Mouse (Mus musculus) A20 (cell line): ENCODE results near the gene Lgr6.
"Not testable (repeated sequence)": the region's sequence is repeated elsewhere in the genome, so short reads cannot be mapped to it uniquely, and the experiment has no call there.

Source experiments
- DNase-seq: peaks from one replicate; pipeline ENCODE4 v3.0.0-alpha.2; 2011; ENCODE audit warnings: low read depth, low spot score

The Lgr6 gene

GRCm38 (mm10) chr1:135128986-135129385 is 23.9 kb upstream of the Lgr6 start:
- no peak for DNase-seq

- no peak for DNase-seq
These were observed 22.9 kb upstream of the Lgr6 start for GRCm38 (mm10) chr1:135128011-135128441.

GRCm38 (mm10) chr1:135126443-135127027 is 21.5 kb upstream of the Lgr6 start:
- DNase-seq: no peak

- DNase-seq: no peak
These were observed 20.9 kb upstream of the Lgr6 start for GRCm38 (mm10) chr1:135125990-135126389.

GRCm38 (mm10) chr1:135124573-135125363 is 19.7 kb upstream of the Lgr6 start:
- no peak for DNase-seq

- peak; percentile 73 for DNase-seq
These were observed 7.6 kb upstream of the Lgr6 start for GRCm38 (mm10) chr1:135112661-135113060.

- DNase-seq: not testable (repeated sequence)
These were observed 6.2 kb upstream of the Lgr6 start for GRCm38 (mm10) chr1:135111271-135111670.

GRCm38 (mm10) chr1:135110075-135110474 is 5.0 kb upstream of the Lgr6 start:
- DNase-seq: peak; percentile 40

GRCm38 (mm10) chr1:135108611-135109010 is 3.5 kb upstream of the Lgr6 start:
- DNase-seq: peak; percentile 62

GRCm38 (mm10) chr1:135105951-135106350 is 875 bp upstream of the Lgr6 start:
- DNase-seq: peak; percentile 75

- no peak for DNase-seq
These were observed 4.7 kb downstream of the Lgr6 start for GRCm38 (mm10) chr1:135100400-135100799.

GRCm38 (mm10) chr1:135098441-135098840 is 6.6 kb downstream of the Lgr6 start:
- DNase-seq: no peak

GRCm38 (mm10) chr1:135097441-135097840 is 7.6 kb downstream of the Lgr6 start:
- DNase-seq: no peak

- DNase-seq: no peak
These were observed 8.8 kb downstream of the Lgr6 start for GRCm38 (mm10) chr1:135096312-135096711.

- peak; percentile 84 for DNase-seq
These were observed 9.9 kb downstream of the Lgr6 start for GRCm38 (mm10) chr1:135095189-135095588.

- DNase-seq: peak; percentile 76
These were observed 10.4 kb downstream of the Lgr6 start for GRCm38 (mm10) chr1:135094723-135095122.

GRCm38 (mm10) chr1:135090914-135091313 is 14.2 kb downstream of the Lgr6 start:
- DNase-seq: peak; percentile 91

- DNase-seq: no peak
These were observed 15.4 kb downstream of the Lgr6 start for GRCm38 (mm10) chr1:135089626-135090025.

- no peak for DNase-seq
These were observed 17.7 kb downstream of the Lgr6 start for GRCm38 (mm10) chr1:135087414-135087813.

GRCm38 (mm10) chr1:135086015-135086414 is 19.1 kb downstream of the Lgr6 start:
- DNase-seq: no peak

- DNase-seq: no peak
These were observed 19.7 kb downstream of the Lgr6 start for GRCm38 (mm10) chr1:135085296-135085871.

- DNase-seq: no peak
These were observed 21.6 kb downstream of the Lgr6 start for GRCm38 (mm10) chr1:135083465-135083864.

- DNase-seq: no peak
These were observed 22.8 kb downstream of the Lgr6 start for GRCm38 (mm10) chr1:135082267-135082666.
